Mouse (Mus musculus) liver, embryonic 14 days (tissue): ENCODE data around the gene Ell2. TPM values are rescaled to one million over a fixed set of nuclear protein-coding genes. Genes with fewer than 3 reads are reported as not detected.

Source experiments
- polyA plus RNA-seq: library from polyadenylated mRNA; depleted of rRNA; stranded (reverse); fragments of >200 nt; gene quantifications from 2 replicates; pipeline ENCODE4 v1.2.3, GENCODE M21; 2012; rRNA removed

The Ell2 gene
- polyA plus RNA-seq: 31.1 and 37.0 TPM in 2 replicates

GRCm38 (mm10) chr13:75706457-75706856 is at the start of gene Ell2:
Gene Ell2 (plus strand): TSS chr13:75706757.

Other genes with a start within 250 kb of the Ell2 start
- 19.6 and 26.8 TPM in 2 replicates for gene Glrx, start 133.1 kb downstream of the Ell2 start, polyA plus RNA-seq
- 1.9 and 2.1 TPM in 2 replicates for gene Rhobtb3, start 237.2 kb downstream of the Ell2 start, polyA plus RNA-seq